Mouse (Mus musculus) 3T3-L1 (cell line): ENCODE measurements at regions not wholly inside any gene's neighbourhood (a gene's known extent, or its start where the extent isn't known, plus 50 kb on each side); places are given as distances from the start of the nearest gene placed in this dataset.
A peak's percentile ranks its signal among the peaks of the same experiment; 100 is the strongest.

Experiments
- DNase-seq: peaks from one replicate; pipeline ENCODE4 v3.0.0-alpha.2; 2015; ENCODE audit warnings: low read depth, low spot score

DNA sequence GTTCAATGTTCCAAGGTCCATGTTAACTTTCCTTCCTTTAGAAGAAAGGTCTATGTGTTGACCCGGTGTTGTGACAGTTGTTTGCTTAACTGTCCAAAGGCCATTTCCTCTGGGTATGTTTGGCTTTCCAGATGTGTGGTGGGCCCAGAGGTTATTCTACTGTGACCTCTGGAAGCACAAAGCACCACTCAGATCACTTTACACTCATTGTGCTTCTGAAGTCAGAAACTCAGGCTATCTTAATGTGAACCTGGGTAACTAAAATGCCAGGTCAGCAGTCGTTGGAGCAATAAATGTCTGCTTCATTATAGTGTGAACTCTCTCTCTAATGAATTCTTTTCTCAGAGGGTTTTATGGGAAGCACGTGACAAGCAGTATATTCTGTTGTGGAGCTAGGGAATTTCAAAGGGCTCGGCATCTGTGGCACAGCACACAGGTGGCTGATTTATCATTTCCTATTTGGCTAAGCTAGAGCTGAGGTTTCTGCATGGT is 68.5 kb upstream of the Klf12 start:
- DNase-seq, result no peak

DNA sequence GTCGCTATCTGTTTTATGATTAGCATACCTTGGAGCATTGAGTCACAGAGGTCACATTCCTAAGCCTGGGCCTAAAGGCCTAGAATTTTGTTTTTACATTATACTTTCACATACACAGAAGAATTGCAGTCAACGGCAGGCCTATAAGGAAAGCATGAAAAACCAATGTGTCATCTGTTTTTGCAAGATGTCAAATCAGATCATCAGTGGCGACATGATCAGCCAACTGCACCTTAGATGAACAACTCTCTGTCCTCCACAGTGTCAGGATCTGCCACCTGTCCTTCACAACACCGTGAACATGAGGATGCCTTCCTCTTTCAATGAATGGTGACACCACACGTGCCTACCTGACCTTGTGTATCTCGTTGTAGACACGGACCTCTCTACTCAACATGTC is 66.5 kb upstream of the Klf12 start:
- DNase-seq, result no peak

- no peak for DNase-seq
Observed at GRCm38 (mm10) chr14:100350021-100350790, 65.7 kb upstream of the Klf12 start.

DNA sequence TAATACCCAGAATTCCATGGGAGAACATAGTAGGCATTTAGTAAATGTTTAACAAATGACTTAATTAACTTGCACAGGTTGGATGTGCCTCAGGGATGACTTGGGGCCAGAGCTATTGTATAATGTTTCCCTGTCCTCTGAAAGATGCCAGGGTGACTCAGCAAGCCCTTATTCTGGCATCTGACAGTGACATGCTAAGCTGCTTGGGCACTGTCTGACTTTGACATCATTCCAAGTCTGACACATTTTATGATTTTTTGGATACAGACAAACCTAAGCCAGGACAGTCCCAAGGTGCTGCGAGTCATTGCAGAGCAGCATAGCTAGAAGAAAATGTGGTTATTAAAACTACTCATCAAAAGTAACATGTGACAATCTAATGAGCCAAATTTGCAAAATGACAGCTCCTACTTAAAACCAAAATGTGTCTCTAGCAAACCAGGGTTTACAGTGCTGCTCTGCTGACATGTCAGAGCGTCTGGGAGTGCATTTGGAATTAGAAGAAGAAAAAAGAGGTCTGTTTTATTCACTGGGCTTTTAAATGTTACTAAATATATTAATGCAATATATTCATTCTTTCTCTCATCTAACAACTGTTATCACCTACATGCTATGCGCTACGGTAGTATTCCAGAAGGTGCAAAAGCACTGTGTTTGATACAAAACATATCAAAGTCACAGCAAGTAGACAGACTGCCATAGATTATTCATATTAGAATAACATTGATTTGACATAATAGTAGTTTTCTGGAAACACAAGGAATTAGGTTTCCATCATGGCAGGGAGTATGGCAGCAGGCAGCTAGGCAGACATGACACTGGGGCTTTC is 64.1 kb upstream of the Klf12 start:
- peak; percentile 56 for DNase-seq

DNA sequence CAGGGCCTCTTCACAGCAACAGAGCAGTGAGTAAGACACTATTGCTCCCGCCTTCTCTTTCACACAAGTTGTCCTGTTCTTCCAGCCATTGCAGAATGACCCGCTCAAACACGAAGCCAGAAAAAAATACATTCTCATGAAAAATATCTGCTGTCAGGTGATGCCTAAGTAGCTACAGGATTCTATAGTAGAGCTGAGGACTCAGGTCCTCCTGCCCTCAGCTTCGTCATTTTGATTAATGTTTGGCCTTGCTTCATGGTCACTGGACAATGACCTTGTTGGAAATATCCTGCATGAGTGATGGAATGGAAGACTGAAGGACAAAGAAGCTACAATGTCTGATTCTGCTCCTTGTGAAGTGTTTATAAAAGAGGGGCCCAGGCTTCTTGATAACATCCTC is 52.4 kb upstream of the Klf12 start:
- no peak for DNase-seq
